Mouse (Mus musculus) hindbrain, embryonic 14.5 days (tissue): Measurements from ENCODE around the gene Brd9. TPM values are rescaled to one million over a fixed set of nuclear protein-coding genes. Genes with fewer than 3 reads are reported as not detected.
"Not testable (repeated sequence)": the region's sequence is repeated elsewhere in the genome, so short reads cannot be mapped to it uniquely, and the experiment has no call there.

Experiments
- ATAC-seq: fragments of 200-750 bp; cut with Nextera tagmentation; 2 replicates; pipeline ENCODE4 v1.8.0; 2017; ENCODE audit warnings: moderate number of reproducible peaks, mild to moderate bottlenecking, moderate TSS enrichment, moderate library complexity; ENCODE audit not compliant: low FRiP score
- DNase-seq: peaks from one replicate; pipeline ENCODE4 v3.0.0-alpha.2; 2015; ENCODE audit warnings: low spot score
- H3K27ac ChIP-seq: fragments of 300-500 bp; sonication (generic); 2 replicates; pipeline ENCODE4 v1.5.1; 2014; ENCODE audit warnings: mild to moderate bottlenecking, moderate library complexity
- H3K27me3 ChIP-seq: fragments of 300-500 bp; sonication (generic); 2 replicates; pipeline ENCODE4 v1.6.1; 2014; ENCODE audit warnings: mild to moderate bottlenecking, low read length, mixed read lengths; ENCODE audit not compliant: control insufficient read depth, insufficient read depth
- H3K36me3 ChIP-seq: fragments of 300-500 bp; sonication (generic); replicated peaks from 2 replicates; pipeline ENCODE4 v1.6.1; 2014; ENCODE audit not compliant: control insufficient read depth, insufficient read depth
- H3K4me1 ChIP-seq: fragments of 300-500 bp; sonication (generic); replicated peaks from 2 replicates; pipeline ENCODE4 v1.6.1; 2014; ENCODE audit warnings: antibody characterized with exemption, low read length, mixed read lengths; ENCODE audit not compliant: control insufficient read depth, insufficient read depth
- H3K4me2 ChIP-seq: fragments of 300-500 bp; sonication (generic); replicated peaks from 2 replicates; pipeline ENCODE4 v1.6.1; 2014; ENCODE audit warnings: mild to moderate bottlenecking, moderate library complexity
- H3K4me3 ChIP-seq: fragments of 300-500 bp; sonication (generic); replicated peaks from 2 replicates; pipeline ENCODE4 v1.5.1; 2014; ENCODE audit warnings: mild to moderate bottlenecking, low read length
- H3K9ac ChIP-seq: fragments of 300-500 bp; sonication (generic); 2 replicates; pipeline ENCODE4 v1.6.1; 2014
- H3K9me3 ChIP-seq: fragments of 300-500 bp; sonication (generic); 2 replicates; pipeline ENCODE4 v1.6.1; 2016; ENCODE audit warnings: low read length; ENCODE audit not compliant: control insufficient read depth
- WGBS: fragments of 180-500 bp; shearing (Covaris S2); extraction: QIAGEN DNeasy Blood & Tissue Kit; methylation state at CpG from one replicate; pipeline ENCODE4 v1.1.7; 2014; 5-methylcytosine and 5-hydroxymethylcytosine counted together
- microRNA-seq: library from miRNA; unstranded; fragments of <30 nt; microRNA quantifications from one replicate; pipeline ENCODE4, GENCODE M21; 2016
- polyA plus RNA-seq: library from polyadenylated mRNA; unstranded; fragments of >200 nt; fragmentation: Nextera tagmentation; extraction: Ambion mirVana; gene quantifications from 2 replicates; pipeline ENCODE4 v1.2.1, GENCODE M21; 2014

The Brd9 gene
- polyA plus RNA-seq, 1 experiment from 2014 or later: 86.8 TPM

- WGBS: 85% methylated on average over 2 of the region's 2 CpGs
- not testable (repeated sequence) for ATAC-seq, H3K9me3 ChIP-seq, H3K36me3 ChIP-seq, H3K4me2 ChIP-seq, DNase-seq, H3K27me3 ChIP-seq, H3K9ac ChIP-seq, H3K27ac ChIP-seq
- H3K4me1 ChIP-seq: peaks cover 11% of the 10 kb centered on the region
- peak overlapping the region; percentile 55; the same call in 1 of the 2 replicates for H3K4me3 ChIP-seq
These were observed 70.6 kb downstream of the Brd9 start for GRCm38 (mm10) chr13:74008216-74008615.

DNA sequence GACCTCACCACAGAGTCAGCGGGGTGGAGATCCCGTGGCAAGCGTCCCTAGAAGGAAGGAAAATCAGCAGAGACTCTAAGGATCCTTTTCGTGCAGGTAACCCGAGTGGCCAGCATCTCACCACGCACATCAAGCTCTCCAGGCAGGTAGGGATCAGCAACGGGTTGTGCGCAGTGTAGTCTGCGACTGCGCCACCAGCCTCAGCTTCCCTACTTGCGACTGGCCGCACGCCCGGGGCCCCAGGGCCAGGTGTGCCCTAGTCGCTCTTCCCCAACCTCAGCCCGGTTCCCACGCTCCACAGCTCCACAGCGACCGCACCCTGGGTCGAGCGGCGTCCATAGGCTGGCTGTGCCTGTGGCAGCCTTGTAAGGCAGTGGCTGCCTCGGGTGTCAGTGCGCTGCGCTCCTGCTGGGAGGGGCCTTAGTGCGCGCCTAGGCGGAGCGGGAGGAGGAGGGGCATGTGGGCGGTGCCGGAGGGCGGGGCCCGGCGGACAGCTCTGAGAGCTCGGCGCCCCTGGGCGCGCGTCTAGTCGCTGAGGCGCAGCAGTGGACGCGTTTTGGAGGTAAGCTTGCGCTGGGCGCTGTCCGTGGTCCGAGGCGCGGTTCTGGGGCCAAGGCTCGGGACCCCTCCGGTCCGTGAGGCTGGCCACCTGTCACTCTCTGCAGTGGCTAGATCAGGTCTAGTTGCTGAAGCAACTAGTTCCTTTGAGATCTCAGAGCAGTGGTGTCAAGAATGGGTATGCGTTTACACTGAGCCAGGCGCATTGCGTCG is 71.5 kb downstream of the Brd9 start, which contains the start of gene Tppp:
TSS of gene Tppp (plus strand) at position 460 of the 771 bp plus-strand sequence.
- Histone ChIP-seq H3K4me2 (peak within 1 kb of the TSS; percentile 80), H3K36me3 (no peaks in the 10 kb centered on the region), H3K4me3 (peak within 1 kb of the TSS; percentile 55), H3K27me3 (peaks cover 4% of the 10 kb centered on the region; the same call in 1 of the 2 replicates), H3K27ac (peak within 1 kb of the TSS; percentile 77), H3K9me3 (no peaks in the 10 kb centered on the region), H3K4me1 (peaks cover 11% of the 10 kb centered on the region), H3K9ac (peak within 1 kb of the TSS; percentile 59)
- ATAC-seq: peak; percentile 92
- DNase-seq: peak; percentile 83
- under 1% methylated on average over 49 of the region's 56 CpGs for WGBS

GRCm38 (mm10) chr13:74009791-74010614 is 72.4 kb downstream of the Brd9 start:
- Histone ChIP-seq H3K4me1 (peaks cover 11% of the 10 kb centered on the region), H3K27me3 (peaks cover 4% of the 10 kb centered on the region; the same call in 1 of the 2 replicates), H3K27ac (peak overlapping the region; percentile 77), H3K4me2 (peak overlapping the region; percentile 80), H3K9ac (peak overlapping the region; percentile 59), H3K4me3 (peak overlapping the region; percentile 55), H3K36me3 (no peaks in the 10 kb centered on the region), H3K9me3 (no peaks in the 10 kb centered on the region)
- WGBS: under 1% methylated on average over 55 of the region's 55 CpGs
- ATAC-seq: peak; percentile 79
- peak; percentile 89 for DNase-seq

Small RNAs within 50 kb of the gene (microRNA-seq; reads per million reads assigned to microRNA genes)
- gene Gm25197: not detected

Other genes starting within 250 kb of the Brd9 start
- gene Slc6a19, start 232.9 kb upstream of the Brd9 start, polyA plus RNA-seq: 0.25 and 0.46 TPM in 2 replicates
- 10.5 and 10.6 TPM in 2 replicates for gene Slc12a7, start 204.7 kb upstream of the Brd9 start, polyA plus RNA-seq
- 13.2 and 13.3 TPM in 2 replicates for gene Nkd2, start 90.2 kb upstream of the Brd9 start, polyA plus RNA-seq
- 10.0 and 11.7 TPM in 2 replicates for gene Trip13, start within 50 bp of the Brd9 start, polyA plus RNA-seq
- not detected in 2 replicates for gene Zdhhc11, start 26.0 kb downstream of the Brd9 start, polyA plus RNA-seq
- 13.4 and 15.7 TPM in 2 replicates for gene Tppp, start 71.6 kb downstream of the Brd9 start, polyA plus RNA-seq
- 7.5 and 9.3 TPM in 2 replicates for gene Cep72, start 124.5 kb downstream of the Brd9 start, polyA plus RNA-seq
- 0.46 TPM in 1 of 2 replicates, not detected in the other for gene Slc9a3, start 183.6 kb downstream of the Brd9 start, polyA plus RNA-seq